Mouse (Mus musculus) left cerebral cortex, adult 18-20 months (tissue): ENCODE measurements at regions not wholly inside any gene's neighbourhood (a gene's known extent, or its start where the extent isn't known, plus 50 kb on each side); places are given as distances from the start of the nearest gene placed in this dataset.

Source experiments
- DNase-seq, 2 experiments: peaks; one replicate each; pipeline ENCODE4 v3.0.0; 2021 to 2022; ENCODE audit warnings: low spot score in 2 of 2, mixed read lengths in 1 of 2

GRCm38 (mm10) chr14:76295411-76296169 is 119.2 kb upstream of the Tsc22d1 start:
- DNase-seq, result no peak

DNA sequence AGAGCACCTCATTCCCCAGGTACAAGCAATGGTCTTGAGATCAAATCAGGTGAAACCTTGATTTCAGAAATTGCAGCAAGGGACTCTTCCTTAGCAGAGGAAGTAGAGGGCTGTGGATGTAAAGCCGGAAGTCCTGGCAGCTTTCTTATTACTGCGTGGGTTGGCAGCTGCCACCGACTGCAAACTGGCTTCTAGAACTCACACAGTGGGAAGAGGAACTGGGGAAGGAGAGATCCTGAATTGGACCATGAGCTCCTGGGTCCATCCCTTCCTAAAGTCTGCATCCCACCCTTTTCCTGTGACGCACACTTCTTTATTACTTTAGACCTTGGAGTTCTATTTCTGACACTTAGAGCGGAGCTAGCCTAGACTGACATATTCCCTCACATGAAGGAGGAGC is 116.9 kb upstream of the Tsc22d1 start:
- no peak for DNase-seq

DNA sequence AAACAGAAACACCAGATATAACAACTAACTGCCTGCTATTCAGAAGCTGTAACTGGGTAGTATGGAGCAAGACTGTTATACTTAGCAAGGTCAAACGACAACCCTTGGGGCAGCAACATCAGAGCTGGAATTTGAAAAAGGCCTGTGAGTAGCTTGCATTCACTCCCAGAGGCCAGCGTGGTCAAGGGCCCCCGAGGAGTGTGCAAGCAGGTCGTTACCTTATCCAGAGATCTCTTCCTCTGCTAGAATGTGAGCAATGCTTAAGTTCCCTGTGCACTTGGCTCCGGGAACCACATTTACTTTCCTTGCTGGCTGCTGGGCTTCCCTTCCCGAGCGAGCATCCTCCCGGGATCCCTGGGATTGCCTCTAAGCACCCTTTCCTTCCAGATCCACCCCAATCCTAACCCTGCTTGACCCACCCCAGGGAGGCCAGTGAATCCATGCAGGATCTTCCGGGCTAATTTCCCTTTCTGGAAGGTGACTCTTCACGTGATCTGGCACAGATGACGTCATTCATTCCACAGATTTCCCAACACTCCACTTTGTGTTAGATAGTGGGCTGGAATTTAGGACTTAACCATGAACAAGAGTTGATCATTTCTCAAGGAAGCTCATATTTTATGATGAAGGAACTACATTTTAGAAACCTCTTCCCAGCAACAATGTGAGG is 112.3 kb upstream of the Tsc22d1 start:
- no peak for DNase-seq

- DNase-seq, result no peak
Measured at GRCm38 (mm10) chr14:76307603-76308002, 107.2 kb upstream of the Tsc22d1 start.

- peak; percentile 3 to 4 for DNase-seq
Measured at GRCm38 (mm10) chr14:76308188-76308812, 106.5 kb upstream of the Tsc22d1 start.

DNA sequence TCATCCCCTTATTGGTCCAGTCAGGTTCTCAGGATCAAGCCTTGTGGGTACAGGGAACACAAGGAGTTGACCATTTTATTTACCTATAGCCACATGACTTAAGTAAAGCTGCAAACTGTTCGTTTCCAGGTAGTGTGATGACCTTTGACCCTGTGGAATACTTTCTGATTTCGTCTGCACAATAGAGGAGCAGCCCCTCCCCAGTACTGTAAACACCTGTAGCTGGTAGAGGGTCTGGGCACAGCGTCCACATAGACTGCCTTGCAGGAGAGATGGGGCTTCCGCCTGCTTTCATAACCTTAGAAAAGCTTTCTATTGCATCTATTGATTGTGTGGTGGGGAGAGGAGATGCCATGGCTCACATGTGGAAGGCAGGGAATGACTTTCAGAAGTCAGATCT is 105.2 kb upstream of the Tsc22d1 start:
- no peak for DNase-seq

GRCm38 (mm10) chr14:76310278-76310677 is 104.5 kb upstream of the Tsc22d1 start:
- DNase-seq, result peak; percentile 32 to 49

- DNase-seq, result no peak
Measured at GRCm38 (mm10) chr14:76313424-76314190, 101.2 kb upstream of the Tsc22d1 start.

DNA sequence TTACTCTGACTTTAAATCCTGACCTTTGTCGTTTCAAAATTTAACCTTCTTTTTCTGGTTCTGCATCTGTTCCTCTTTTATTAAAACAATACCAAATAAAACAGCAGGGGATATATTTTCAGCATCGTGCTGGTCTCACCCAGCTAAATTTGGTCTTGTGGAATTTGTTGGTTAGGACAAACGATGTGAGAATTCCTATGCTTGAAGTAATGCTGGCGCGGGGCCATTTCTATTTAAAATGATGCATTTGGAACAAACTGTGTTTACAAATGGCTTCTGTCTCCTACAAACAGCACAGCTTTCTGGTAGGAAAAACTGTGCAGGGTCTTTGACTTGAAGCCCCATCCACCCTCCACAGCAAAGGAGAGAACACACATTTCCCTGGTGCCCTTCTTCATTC is 96.3 kb upstream of the Tsc22d1 start:
- peak in 1 of 2 experiments; percentile 3 for DNase-seq

GRCm38 (mm10) chr14:76324246-76324645 is 90.5 kb upstream of the Tsc22d1 start:
- no peak for DNase-seq

- DNase-seq, result no peak
Measured at GRCm38 (mm10) chr14:76329983-76330382, 84.8 kb upstream of the Tsc22d1 start.

DNA sequence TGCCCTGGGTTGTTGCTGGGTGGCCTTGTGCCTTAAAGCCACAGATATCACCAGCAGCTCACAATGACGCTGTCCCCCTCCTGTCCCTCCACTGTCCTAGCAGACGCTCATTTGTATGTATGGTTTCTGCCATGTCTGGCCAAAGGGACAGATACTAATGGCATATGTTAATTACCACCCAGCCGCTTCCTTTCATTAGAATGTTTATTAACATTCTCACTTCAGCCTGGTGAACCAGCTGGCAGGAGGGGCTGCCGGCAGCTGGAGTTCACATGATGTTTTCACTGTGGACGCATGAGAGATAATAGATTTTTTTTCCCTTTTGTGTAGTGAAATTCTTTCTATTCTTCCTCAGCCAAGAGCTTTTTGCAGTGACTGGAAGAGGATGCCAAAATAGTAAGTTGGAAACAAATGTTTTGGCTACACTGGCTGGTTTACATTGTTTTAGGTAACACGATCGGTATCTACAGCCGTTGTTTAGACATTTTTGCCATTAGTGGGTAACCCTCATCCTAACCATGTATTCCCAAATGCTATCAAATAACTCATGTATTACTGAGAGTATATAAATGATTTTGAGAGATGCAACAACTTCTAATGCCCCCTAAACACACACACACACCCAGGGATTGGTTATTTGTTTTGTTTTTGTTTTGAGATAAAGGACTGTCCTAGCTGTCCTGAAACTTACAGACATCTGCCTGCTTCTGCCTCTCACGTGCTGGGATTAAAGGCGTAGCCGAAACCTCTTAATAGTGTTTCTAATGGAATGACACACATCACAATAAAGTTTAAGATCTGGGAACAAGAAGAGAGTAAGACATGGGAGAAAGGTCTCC is 83.0 kb upstream of the Tsc22d1 start:
- DNase-seq, result no peak

GRCm38 (mm10) chr14:76332336-76332703 is 82.4 kb upstream of the Tsc22d1 start:
- DNase-seq, result no peak

GRCm38 (mm10) chr14:76340789-76341188 is 74.0 kb upstream of the Tsc22d1 start:
- DNase-seq, result no peak

DNA sequence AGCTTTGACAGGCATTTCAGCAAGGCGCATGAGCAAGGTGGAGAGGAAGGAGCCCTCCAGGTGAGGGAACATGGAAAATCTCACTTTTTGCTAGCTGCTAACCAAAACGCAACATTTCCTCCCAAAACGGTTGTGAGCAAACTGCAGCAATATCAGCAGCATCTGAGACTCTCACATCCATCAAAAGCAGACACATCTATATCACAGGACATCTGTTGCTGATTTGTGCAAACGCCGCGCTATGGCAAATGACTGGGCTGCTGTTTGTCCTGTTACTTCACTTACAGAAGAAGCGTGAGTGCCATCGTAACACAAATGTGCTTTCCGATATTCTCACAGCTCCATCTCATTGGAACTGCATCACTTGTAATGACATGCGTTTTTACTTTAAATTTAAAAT is 73.5 kb upstream of the Tsc22d1 start:
- DNase-seq, result no peak

GRCm38 (mm10) chr14:76351856-76352255 is 62.9 kb upstream of the Tsc22d1 start:
- no peak for DNase-seq

DNA sequence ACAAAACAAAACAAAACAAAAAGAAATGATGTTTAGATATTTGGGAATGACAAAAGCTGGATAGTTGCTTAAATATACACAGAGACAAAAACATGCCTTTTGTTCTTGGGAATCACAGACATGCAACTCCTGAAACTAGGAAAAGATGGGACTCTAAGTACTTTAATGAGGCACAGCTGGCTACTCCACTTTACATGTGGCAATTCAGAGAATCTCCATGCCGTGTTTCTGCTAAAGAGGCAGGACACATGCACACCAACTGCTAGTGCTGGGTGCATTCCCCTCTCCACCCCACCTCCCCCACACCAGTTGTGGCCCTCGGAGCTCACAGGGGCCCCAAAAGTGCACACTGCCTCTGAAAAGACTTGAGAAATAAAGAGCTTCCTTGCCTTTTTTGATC is 58.6 kb upstream of the Tsc22d1 start:
- DNase-seq, result no peak

DNA sequence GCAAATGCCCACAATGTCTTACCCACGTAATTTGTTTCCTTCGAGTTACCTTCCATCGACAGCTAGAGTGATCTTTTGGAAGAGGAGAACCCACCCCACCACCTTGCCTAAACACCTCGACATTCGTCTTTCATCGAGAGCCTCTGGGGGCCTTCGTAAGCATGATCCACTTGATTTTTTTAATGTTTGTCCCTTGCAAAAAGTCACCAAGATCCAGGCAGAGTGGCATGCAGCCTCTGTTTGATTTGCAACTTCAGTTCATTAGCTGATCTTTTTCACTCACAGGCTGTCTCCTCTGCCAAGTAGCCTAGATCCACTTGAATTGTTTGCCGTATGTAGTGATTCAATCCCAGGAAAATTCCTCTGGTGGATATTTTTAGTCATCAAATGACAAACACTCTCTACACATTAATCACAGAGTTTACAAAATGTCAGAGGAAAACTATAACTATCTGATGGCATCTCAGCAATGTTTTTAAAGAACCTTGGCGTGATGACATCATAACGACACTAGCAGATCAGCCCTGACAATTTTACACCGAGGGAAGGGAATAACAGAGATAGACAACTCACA is 54.8 kb upstream of the Tsc22d1 start:
- DNase-seq, result no peak

DNA sequence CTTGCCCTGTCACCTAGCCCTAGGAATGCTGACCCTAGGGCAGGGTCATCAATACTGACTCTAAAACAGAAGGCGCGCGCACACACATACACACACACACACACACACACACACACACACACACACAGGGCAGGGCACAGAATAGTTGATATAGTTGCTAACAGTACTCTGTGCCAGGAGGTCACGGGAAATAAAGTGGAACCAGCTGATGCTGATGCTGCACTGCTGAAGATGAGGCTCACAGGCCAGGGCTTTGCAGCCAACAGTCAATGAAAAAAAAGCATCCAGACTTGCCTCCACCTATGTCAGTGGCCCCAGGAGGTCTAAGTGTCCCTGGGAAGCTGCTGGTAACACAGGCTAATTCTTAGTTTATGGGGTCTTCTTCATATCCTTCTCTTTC is 50.7 kb upstream of the Tsc22d1 start:
- no peak for DNase-seq
